Mouse (Mus musculus): ENCODE results near the gene Abcf2.
"Not testable (repeated sequence)": the region's sequence is repeated elsewhere in the genome, so short reads cannot be mapped to it uniquely, and the experiment has no call there.

The Abcf2 gene

GRCm38 (mm10) chr5:24586547-24587199, 9.4 kb upstream of the Abcf2 start, which contains the start of gene Chpf2:
Gene Chpf2 (plus strand): TSS chr5:24586741.
- no peak for DNase-seq (ENCODE audit: low spot score)

- no peak for DNase-seq (ENCODE audit: low spot score)
Observed at GRCm38 (mm10) chr5:24586106-24586505, 8.8 kb upstream of the Abcf2 start.

- no peak for DNase-seq (ENCODE audit: low spot score)
Observed at GRCm38 (mm10) chr5:24578109-24578963, 1.1 kb upstream of the Abcf2 start.

- DNase-seq (ENCODE audit: low spot score) = no peak
Observed at GRCm38 (mm10) chr5:24576801-24577182, 475 bp downstream of the Abcf2 start.

- no peak for DNase-seq (ENCODE audit: low spot score)
Observed at GRCm38 (mm10) chr5:24575948-24576347, 1.3 kb downstream of the Abcf2 start.

- DNase-seq (ENCODE audit: low spot score) = no peak
Observed at GRCm38 (mm10) chr5:24556709-24557108, 20.6 kb downstream of the Abcf2 start, which contains the start of gene 4931409K22Rik. Gene 4931409K22Rik (minus strand): TSS chr5:24556809.

GRCm38 (mm10) chr5:24555335-24555734, 21.9 kb downstream of the Abcf2 start:
- DNase-seq (ENCODE audit: low spot score) = not testable (repeated sequence)

GRCm38 (mm10) chr5:24553621-24554244, 23.5 kb downstream of the Abcf2 start:
- no peak for DNase-seq (ENCODE audit: low spot score)

- no peak for DNase-seq (ENCODE audit: low spot score)
Observed at GRCm38 (mm10) chr5:24551317-24551688, 26.0 kb downstream of the Abcf2 start.

- DNase-seq (ENCODE audit: low spot score) = peak; percentile 35
Observed at GRCm38 (mm10) chr5:24550598-24551316, 26.5 kb downstream of the Abcf2 start.

- DNase-seq (ENCODE audit: low spot score) = no peak
Observed at GRCm38 (mm10) chr5:24542643-24543042, 34.6 kb downstream of the Abcf2 start.

GRCm38 (mm10) chr5:24541144-24541569, 36.1 kb downstream of the Abcf2 start:
- no peak for DNase-seq (ENCODE audit: low spot score)

- DNase-seq (ENCODE audit: low spot score) = no peak
Observed at GRCm38 (mm10) chr5:24540387-24541143, 36.7 kb downstream of the Abcf2 start, which contains the start of gene Asb10. Gene Asb10 (minus strand): TSS chr5:24540978.

- DNase-seq (ENCODE audit: low spot score) = no peak
Observed at GRCm38 (mm10) chr5:24539571-24540296, 37.5 kb downstream of the Abcf2 start.

GRCm38 (mm10) chr5:24537618-24538017, 39.6 kb downstream of the Abcf2 start:
- no peak for DNase-seq (ENCODE audit: low spot score)

- no peak for DNase-seq (ENCODE audit: low spot score)
Observed at GRCm38 (mm10) chr5:24536511-24536910, 40.8 kb downstream of the Abcf2 start.

GRCm38 (mm10) chr5:24535731-24536130, 41.5 kb downstream of the Abcf2 start:
- no peak for DNase-seq (ENCODE audit: low spot score)

GRCm38 (mm10) chr5:24534292-24534691, 43.0 kb downstream of the Abcf2 start:
- DNase-seq (ENCODE audit: low spot score) = no peak

- no peak for DNase-seq (ENCODE audit: low spot score)
Observed at GRCm38 (mm10) chr5:24533391-24533790, 43.9 kb downstream of the Abcf2 start.

- peak; percentile 92 for DNase-seq (ENCODE audit: low spot score)
Observed at GRCm38 (mm10) chr5:24530042-24530689, 47.1 kb downstream of the Abcf2 start.
